Mouse (Mus musculus): Measurements from ENCODE around the gene Olfr1361. TPM values are rescaled to one million over a fixed set of nuclear protein-coding genes. Genes with fewer than 3 reads are reported as not detected.

Gene Olfr1361
- polyA plus RNA-seq, 1 experiment: not detected

DNA sequence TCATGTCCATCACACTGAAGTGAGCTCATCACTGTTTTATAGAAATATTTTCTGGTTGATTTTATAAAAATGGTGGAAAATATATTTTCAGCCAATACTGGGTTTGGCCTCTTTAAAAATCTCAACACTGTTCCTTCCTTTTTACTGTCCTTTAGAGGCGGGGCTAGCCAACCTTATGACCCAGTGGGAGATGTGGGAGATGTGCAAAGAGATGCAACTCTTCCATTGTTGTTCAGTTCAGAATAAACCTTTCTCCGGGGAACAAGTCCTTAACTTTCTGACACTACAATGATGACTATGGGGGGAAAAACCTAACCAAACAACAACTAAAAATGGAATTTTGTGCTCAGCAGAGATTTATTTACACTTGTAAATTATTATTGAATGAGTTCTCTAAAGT is 14.1 kb upstream of the Olfr1361 start, which contains the start of gene Olfr1360:
Gene Olfr1360 (minus strand): TSS at position 101 of the 400 bp plus-strand sequence.
- no peaks in the 10 kb centered on the region for H3K36me3 ChIP-seq (ENCODE audit: control insufficient read depth, insufficient read depth, low read length)
- no peak within 1 kb of the TSS for H3K27ac ChIP-seq (ENCODE audit: control insufficient read depth, insufficient read depth, low read length)
- H3K4me3 ChIP-seq (ENCODE audit: control insufficient read depth, insufficient read depth, low read length): no peak within 1 kb of the TSS
- no peaks in the 10 kb centered on the region for H3K27me3 ChIP-seq (ENCODE audit: control insufficient read depth, insufficient read depth, low read length)
- no peak for DNase-seq
- TF ChIP-seq POLR2A (IDR thresholded peaks at IDR 0.05; ENCODE audit: control insufficient read depth, extremely low read depth, insufficient read depth, low read length, poor library complexity) (no peak), CTCF (IDR thresholded peaks at IDR 0.05; ENCODE audit: borderline replicate concordance, control insufficient read depth, extremely low read depth, insufficient read depth, low read length, poor library complexity) (no peak)
- WGBS: 86% methylated on average over 2 of the region's 2 CpGs
- no peaks in the 10 kb centered on the region for H3K4me1 ChIP-seq (replicated peaks; ENCODE audit: control insufficient read depth, insufficient read depth, low read length)

DNA sequence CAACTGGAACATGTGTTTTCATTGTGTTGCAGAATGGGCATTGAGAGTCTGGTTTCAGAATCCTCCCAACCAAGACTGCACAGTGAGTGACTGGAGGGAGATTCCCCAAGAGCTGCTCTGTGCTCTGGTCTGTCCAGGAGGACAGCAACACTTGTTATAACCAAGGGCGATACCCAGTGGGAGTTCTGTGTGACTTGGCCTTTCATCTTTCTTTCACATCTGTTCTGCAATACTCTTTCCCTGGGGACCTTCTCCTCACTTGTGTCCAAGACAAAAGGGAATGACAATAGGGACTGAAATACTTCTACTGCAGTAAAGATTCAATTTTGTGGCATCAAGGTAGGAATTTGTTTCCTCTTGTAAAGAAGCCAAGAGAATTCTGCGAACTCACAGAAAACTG is 20.8 kb downstream of the Olfr1361 start, which contains the start of gene Olfr11:
Gene Olfr11 (minus strand): TSS at position 101 of the 400 bp plus-strand sequence.
- TF ChIP-seq POLR2A (IDR thresholded peaks at IDR 0.05; ENCODE audit: control insufficient read depth, extremely low read depth, insufficient read depth, low read length, poor library complexity): no peak
- no peak for TF ChIP-seq CTCF (IDR thresholded peaks at IDR 0.05; ENCODE audit: borderline replicate concordance, control insufficient read depth, extremely low read depth, insufficient read depth, low read length, poor library complexity)
- WGBS: 84% methylated on average over 2 of the region's 2 CpGs
- H3K36me3 ChIP-seq (ENCODE audit: control insufficient read depth, insufficient read depth, low read length): no peaks in the 10 kb centered on the region
- H3K27ac ChIP-seq (ENCODE audit: control insufficient read depth, insufficient read depth, low read length): no peak within 1 kb of the TSS
- DNase-seq: no peak
- H3K4me1 ChIP-seq (replicated peaks; ENCODE audit: control insufficient read depth, insufficient read depth, low read length): no peaks in the 10 kb centered on the region
- no peaks in the 10 kb centered on the region for H3K27me3 ChIP-seq (ENCODE audit: control insufficient read depth, insufficient read depth, low read length)
- H3K4me3 ChIP-seq (ENCODE audit: control insufficient read depth, insufficient read depth, low read length): no peak within 1 kb of the TSS

DNA sequence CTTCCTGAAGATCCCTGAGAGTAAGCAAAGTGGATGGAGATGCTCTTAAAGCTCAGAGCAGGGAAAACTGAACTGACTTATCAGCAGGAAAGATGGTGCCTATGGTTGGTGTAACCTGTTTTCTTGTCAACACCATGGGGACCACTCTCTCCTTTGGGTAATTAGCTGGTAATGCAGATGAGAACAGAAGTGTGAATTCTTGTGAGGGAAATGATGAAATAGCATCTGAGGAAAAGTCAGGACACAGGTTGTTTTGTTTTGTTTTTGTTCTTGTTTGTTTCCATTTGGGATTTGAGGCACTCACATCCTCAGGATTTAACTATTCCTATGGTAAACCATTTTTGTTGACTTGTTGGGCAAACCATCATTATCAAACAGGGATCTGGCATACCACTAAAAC is 49.3 kb downstream of the Olfr1361 start, which contains the start of gene Olfr1362:
Gene Olfr1362 (minus strand): TSS at position 101 of the 400 bp plus-strand sequence.
- no peaks in the 10 kb centered on the region for H3K36me3 ChIP-seq (ENCODE audit: control insufficient read depth, insufficient read depth, low read length)
- no peaks in the 10 kb centered on the region for H3K27me3 ChIP-seq (ENCODE audit: control insufficient read depth, insufficient read depth, low read length)
- no peaks in the 10 kb centered on the region for H3K4me1 ChIP-seq (replicated peaks; ENCODE audit: control insufficient read depth, insufficient read depth, low read length)
- TF ChIP-seq CTCF (IDR thresholded peaks at IDR 0.05; ENCODE audit: borderline replicate concordance, control insufficient read depth, extremely low read depth, insufficient read depth, low read length, poor library complexity) (no peak), POLR2A (IDR thresholded peaks at IDR 0.05; ENCODE audit: control insufficient read depth, extremely low read depth, insufficient read depth, low read length, poor library complexity) (no peak)
- DNase-seq: no peak
- H3K27ac ChIP-seq (ENCODE audit: control insufficient read depth, insufficient read depth, low read length): no peak within 1 kb of the TSS
- no peak within 1 kb of the TSS for H3K4me3 ChIP-seq (ENCODE audit: control insufficient read depth, insufficient read depth, low read length)

Other genes with a start within 250 kb of the Olfr1361 start
- gene Pgbd1, start 222.3 kb downstream of the Olfr1361 start, polyA plus RNA-seq (2012; rRNA removed): 0.36 and 0.55 TPM in 2 replicates
- 8.2 and 11.3 TPM in 2 replicates for gene Zscan26, start 209.7 kb downstream of the Olfr1361 start, polyA plus RNA-seq (2012; rRNA removed)
- gene Nkapl, start 194.9 kb downstream of the Olfr1361 start, polyA plus RNA-seq (2012; rRNA removed): 0.11 and 0.12 TPM in 2 replicates
- gene Zkscan4, start 184.5 kb downstream of the Olfr1361 start, polyA plus RNA-seq (2012; rRNA removed): 0.18 and 0.26 TPM in 2 replicates
- not detected in 2 replicates for gene Gm10065, start 183.9 kb downstream of the Olfr1361 start, polyA plus RNA-seq (2012; rRNA removed)
- 0.07 and 0.09 TPM in 2 replicates for gene AK157302, start 168.2 kb downstream of the Olfr1361 start, polyA plus RNA-seq (2012; rRNA removed)
- 5.6 and 9.5 TPM in 2 replicates for gene Gm11273, start 162.0 kb downstream of the Olfr1361 start, polyA plus RNA-seq (2012; rRNA removed)
- 4.9 and 5.3 TPM in 2 replicates for gene Zkscan8, start 132.3 kb downstream of the Olfr1361 start, polyA plus RNA-seq (2012; rRNA removed)
- not detected in 2 replicates for gene Olfr1366, start 120.6 kb downstream of the Olfr1361 start, polyA plus RNA-seq (2012; rRNA removed)
- gene Olfr1535, start 103.5 kb downstream of the Olfr1361 start, polyA plus RNA-seq (2012; rRNA removed): not detected in 2 replicates
- gene Olfr1364, start 81.6 kb downstream of the Olfr1361 start, polyA plus RNA-seq (2012; rRNA removed): not detected in 2 replicates
- not detected in 2 replicates for gene Olfr1362, start 49.4 kb downstream of the Olfr1361 start, polyA plus RNA-seq (2012; rRNA removed)
- gene Olfr11, start 20.9 kb downstream of the Olfr1361 start, polyA plus RNA-seq (2012; rRNA removed): not detected in 2 replicates
- gene Olfr1360, start 14.0 kb upstream of the Olfr1361 start, polyA plus RNA-seq (2012; rRNA removed): not detected in 2 replicates
- gene Olfr1359, start 34.7 kb upstream of the Olfr1361 start, polyA plus RNA-seq (2012; rRNA removed): not detected in 2 replicates
- 118 and 183 TPM in 2 replicates for gene Hist1h2bl, start 52.8 kb upstream of the Olfr1361 start, polyA plus RNA-seq (2012; rRNA removed)
- 227 and 343 TPM in 2 replicates for gene Hist1h2ai, start 53.0 kb upstream of the Olfr1361 start, polyA plus RNA-seq (2012; rRNA removed)
- gene Hist1h3h, start 54.3 kb upstream of the Olfr1361 start, polyA plus RNA-seq (2012; rRNA removed): 670 and 733 TPM in 2 replicates
- gene Hist1h2bm, start 58.7 kb upstream of the Olfr1361 start, polyA plus RNA-seq (2012; rRNA removed): 76.1 and 110 TPM in 2 replicates
- 60.3 and 64.6 TPM in 2 replicates for gene Hist1h4j, start 71.7 kb upstream of the Olfr1361 start, polyA plus RNA-seq (2012; rRNA removed)
- 257 and 302 TPM in 2 replicates for gene Hist1h4k, start 87.1 kb upstream of the Olfr1361 start, polyA plus RNA-seq (2012; rRNA removed)
- gene Hist1h2ak, start 90.4 kb upstream of the Olfr1361 start, polyA plus RNA-seq (2012; rRNA removed): 302 and 405 TPM in 2 replicates
- gene Hist1h2bn, start 90.7 kb upstream of the Olfr1361 start, polyA plus RNA-seq (2012; rRNA removed): 213 and 218 TPM in 2 replicates
- gene Hist1h1b, start 117.2 kb upstream of the Olfr1361 start, polyA plus RNA-seq (2012; rRNA removed): 22.4 and 28.1 TPM in 2 replicates
- gene Hist1h3i, start 120.0 kb upstream of the Olfr1361 start, polyA plus RNA-seq (2012; rRNA removed): 484 and 650 TPM in 2 replicates
- 183 and 223 TPM in 2 replicates for gene Hist1h2an, start 123.8 kb upstream of the Olfr1361 start, polyA plus RNA-seq (2012; rRNA removed)
- gene Hist1h2bp, start 124.1 kb upstream of the Olfr1361 start, polyA plus RNA-seq (2012; rRNA removed): 39.3 and 52.7 TPM in 2 replicates
- gene Hist1h2bq, start 146.8 kb upstream of the Olfr1361 start, polyA plus RNA-seq (2012; rRNA removed): 200 and 237 TPM in 2 replicates
- not detected in 2 replicates for gene Hist1h2ao, start 147.1 kb upstream of the Olfr1361 start, polyA plus RNA-seq (2012; rRNA removed)
- not detected in 2 replicates for gene Hist1h4m, start 148.4 kb upstream of the Olfr1361 start, polyA plus RNA-seq (2012; rRNA removed)
- gene Hist1h4n, start 168.8 kb upstream of the Olfr1361 start, polyA plus RNA-seq (2012; rRNA removed): 292 and 309 TPM in 2 replicates
- 1,785 and 6,121 TPM in 2 replicates for gene Hist1h2ap, start 170.1 kb upstream of the Olfr1361 start, polyA plus RNA-seq (2012; rRNA removed)
- 156 and 207 TPM in 2 replicates for gene Hist1h2br, start 170.4 kb upstream of the Olfr1361 start, polyA plus RNA-seq (2012; rRNA removed)